Mouse (Mus musculus) monocyte, adult 2 months (primary cell): Measurements from ENCODE around the gene Guca1b.
"Not testable (repeated sequence)": the region's sequence is repeated elsewhere in the genome, so short reads cannot be mapped to it uniquely, and the experiment has no call there.

Experiments
- DNase-seq, 2 experiments: peaks; one replicate each; pipeline ENCODE4 v3.0.0; 2022; ENCODE audit warnings: low spot score in 2 of 2, low read depth in 1 of 2

The Guca1b gene

GRCm38 (mm10) chr17:47409897-47410861 lies 25.0 kb downstream of the Guca1b start:
- DNase-seq = peak in 1 of 2 experiments; percentile 4

- no peak for DNase-seq
These were observed 35.0 kb downstream of the Guca1b start for GRCm38 (mm10) chr17:47420195-47420594.

- no peak for DNase-seq
These were observed 36.4 kb downstream of the Guca1b start for GRCm38 (mm10) chr17:47421566-47421965.

GRCm38 (mm10) chr17:47422616-47423015 lies 37.4 kb downstream of the Guca1b start:
- not testable (repeated sequence) for DNase-seq

GRCm38 (mm10) chr17:47424186-47424585 lies 39.0 kb downstream of the Guca1b start:
- DNase-seq = no peak

GRCm38 (mm10) chr17:47427316-47427715 lies 42.1 kb downstream of the Guca1b start:
- DNase-seq = no peak

- DNase-seq = no peak
These were observed 43.7 kb downstream of the Guca1b start for GRCm38 (mm10) chr17:47428831-47429304.

- no peak for DNase-seq
These were observed 45.6 kb downstream of the Guca1b start for GRCm38 (mm10) chr17:47430815-47431214.

GRCm38 (mm10) chr17:47436156-47436906 lies 51.1 kb downstream of the Guca1b start, which contains the start of gene AI661453:
TSS of gene AI661453 (plus strand) at chr17:47436615.
- no peak for DNase-seq

GRCm38 (mm10) chr17:47436907-47437547 lies 51.8 kb downstream of the Guca1b start, which contains the start of gene 1700001C19Rik:
TSS of gene 1700001C19Rik (minus strand) at chr17:47437376.
- no peak for DNase-seq

GRCm38 (mm10) chr17:47438611-47439010 lies 53.4 kb downstream of the Guca1b start:
- DNase-seq = no peak

GRCm38 (mm10) chr17:47439396-47440028 lies 54.3 kb downstream of the Guca1b start:
- no peak for DNase-seq

- DNase-seq = no peak
These were observed 55.2 kb downstream of the Guca1b start for GRCm38 (mm10) chr17:47440359-47440890.

GRCm38 (mm10) chr17:47441296-47442051 lies 56.3 kb downstream of the Guca1b start:
- peak in 1 of 2 experiments; percentile 6 for DNase-seq

- no peak for DNase-seq
These were observed 57.1 kb downstream of the Guca1b start for GRCm38 (mm10) chr17:47442271-47442670.
